Mouse (Mus musculus) neutrophil, adult 59 days (primary cell): ENCODE measurements around the gene Kynu. TPM values are rescaled to one million over a fixed set of nuclear protein-coding genes. Genes with fewer than 3 reads are reported as not detected.

ENCODE experiments used
- total RNA-seq, 2 experiments: library from RNA; stranded (reverse); gene quantifications; 1 replicate in 1 of 2; 2 replicates in 1 of 2; pipeline ENCODE4 v1.2.4; 2023

The Kynu gene
- 1 to 10 TPM; 1.2 to 1.6 TPM for total RNA-seq

GRCm38 (mm10) chr2:43555062-43555888 is at the start of gene Kynu:
Gene Kynu, plus strand, starts transcription at chr2:43555329.

Other genes starting within 250 kb of the Kynu start
- 100 to 1,000 TPM; 159 to 167 TPM for gene Arhgap15, start 193.5 kb downstream of the Kynu start, total RNA-seq